In the genomic region with DNA sequence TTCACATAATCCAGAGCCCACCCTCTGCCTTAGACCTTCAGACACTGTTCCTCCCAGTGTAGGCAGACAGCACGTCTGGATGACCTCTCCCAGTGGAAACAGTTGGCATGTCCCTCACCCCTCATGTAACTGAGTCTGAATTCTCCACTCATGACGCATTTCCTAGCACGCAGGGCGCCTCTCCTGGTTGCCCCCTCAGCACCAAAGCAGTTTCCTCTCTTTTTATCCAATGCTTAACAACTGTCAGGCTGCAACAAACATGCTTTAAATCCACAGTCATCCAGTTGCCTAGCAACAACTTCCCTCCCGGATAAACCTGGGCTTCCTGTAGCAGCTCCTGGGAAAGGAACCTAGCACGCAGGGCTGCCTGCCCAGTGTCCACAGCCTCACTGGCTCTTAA, we compare ENCODE assay signal across 8 mouse cellular contexts. TPM values are rescaled to one million over a fixed set of nuclear protein-coding genes. Genes with fewer than 3 reads are reported as not detected.
DNase-seq lines count a peak whose midpoint lies in the region; ATAC-seq and TF ChIP-seq lines count a peak whose summit lies in the region.

No protein-coding gene starts in this region.

- TF ChIP-seq CTCF in embryonic fibroblast, embryonic 13.5 days (IDR thresholded peaks at IDR 0.05; ENCODE audit: borderline replicate concordance, insufficient read depth, low read length), result no peak

- no peak overlapping the region for H3K27ac ChIP-seq in hindbrain, embryonic 15.5 days (replicated peaks)
- no peak overlapping the region for H3K27ac ChIP-seq in hindbrain, embryonic 10.5 days
- H3K27ac ChIP-seq in embryonic fibroblast, embryonic 13.5 days (ENCODE audit: insufficient read depth, low read length), result peak overlapping the region; percentile 47
- H3K27ac ChIP-seq in midbrain, embryonic 13.5 days, result no peak overlapping the region

- ATAC-seq in hindbrain, embryonic 15.5 days (ENCODE audit: low FRiP score, low read depth), result peak; percentile 79
- ATAC-seq in midbrain, embryonic 13.5 days, result peak; percentile 71

- H3K4me1 ChIP-seq in hindbrain, embryonic 15.5 days (replicated peaks), result peaks cover 19% of the 10 kb centered on the region
- H3K4me1 ChIP-seq in hindbrain, embryonic 10.5 days (replicated peaks), result peaks cover 26% of the 10 kb centered on the region
- H3K4me1 ChIP-seq in embryonic fibroblast, embryonic 13.5 days (ENCODE audit: control insufficient read depth, insufficient read depth, low read length), result peaks cover 5% of the 10 kb centered on the region; the same call in 1 of the 2 replicates
- peaks cover 5% of the 10 kb centered on the region for H3K4me1 ChIP-seq in midbrain, embryonic 13.5 days (replicated peaks)

- no peak overlapping the region for H3K4me3 ChIP-seq in hindbrain, embryonic 15.5 days
- H3K4me3 ChIP-seq in hindbrain, embryonic 10.5 days, result no peak overlapping the region
- H3K4me3 ChIP-seq in embryonic fibroblast, embryonic 13.5 days (ENCODE audit: insufficient read depth, low read length), result no peak overlapping the region
- H3K4me3 ChIP-seq in midbrain, embryonic 13.5 days (replicated peaks), result no peak overlapping the region

- intact Hi-C loops in heart, postnatal 14 days (cut with DNase I), result loop anchor here (2.0 kb wide), 1 partner anchor 27 kb away; no protein-coding TSS in a partner anchor
- intact Hi-C loops in left cerebral cortex, postnatal 14 days (cut with DNase I), result no loop called here

- no peak overlapping the region for H3K4me2 ChIP-seq in hindbrain, embryonic 15.5 days
- no peak overlapping the region for H3K4me2 ChIP-seq in midbrain, embryonic 13.5 days (replicated peaks)

- no peaks in the 10 kb centered on the region for H3K36me3 ChIP-seq in hindbrain, embryonic 15.5 days
- H3K36me3 ChIP-seq in hindbrain, embryonic 10.5 days, result no peaks in the 10 kb centered on the region
- H3K36me3 ChIP-seq in midbrain, embryonic 13.5 days, result no peaks in the 10 kb centered on the region

- no peak for TF ChIP-seq POLR2A in embryonic fibroblast, embryonic 13.5 days (IDR thresholded peaks at IDR 0.05; ENCODE audit: low read depth, low read length)

- 0 out of 2 replicates have a peak, but pooled peaks cover 10% of the 10 kb centered on the region for H3K27me3 ChIP-seq in hindbrain, embryonic 15.5 days
- H3K27me3 ChIP-seq in hindbrain, embryonic 10.5 days (ENCODE audit: insufficient read depth, poor library complexity, severe bottlenecking), result peaks cover 17% of the 10 kb centered on the region
- peaks cover 54% of the 10 kb centered on the region for H3K27me3 ChIP-seq in midbrain, embryonic 13.5 days

- H3K9ac ChIP-seq in hindbrain, embryonic 15.5 days, result no peak overlapping the region
- no peak overlapping the region for H3K9ac ChIP-seq in midbrain, embryonic 13.5 days (replicated peaks)

- WGBS in hindbrain, embryonic 15.5 days, result 18% methylated on average over 6 of the region's 6 CpGs
- 32% methylated on average over 6 of the region's 6 CpGs for WGBS in hindbrain, embryonic 10.5 days
- 12% methylated on average over 6 of the region's 6 CpGs for WGBS in midbrain, embryonic 13.5 days

- no peak for DNase-seq in hindbrain, embryonic 10.5 days (ENCODE audit: low spot score)
- DNase-seq in heart, postnatal 14 days, result peak; percentile 30 to 39
- peak; percentile 47 to 80 for DNase-seq in left cerebral cortex, postnatal 14 days (ENCODE audit: low spot score in 2 of 2)
- DNase-seq in cerebellum, adult 18-20 months, result no peak
- no peak for DNase-seq in thymus, postnatal 14 days

- no peaks in the 10 kb centered on the region for H3K9me3 ChIP-seq in hindbrain, embryonic 15.5 days
- H3K9me3 ChIP-seq in hindbrain, embryonic 10.5 days, result no peaks in the 10 kb centered on the region
- H3K9me3 ChIP-seq in midbrain, embryonic 13.5 days, result no peaks in the 10 kb centered on the region

RNA-seq across cellular contexts. Expression of gene Abca4, which starts 33.9 kb away (rescaled TPM):
- polyA plus RNA-seq in hindbrain, embryonic 15.5 days (2015; fragmentation: Nextera tagmentation; extraction: Ambion mirVana), result 2.5 and 3.3 TPM in 2 replicates
- polyA plus RNA-seq in hindbrain, embryonic 10.5 days (2016; fragmentation: Nextera tagmentation; extraction: Ambion mirVana), result 2.1 and 2.3 TPM in 2 replicates
- 0.68 and 0.80 TPM in 2 replicates for polyA plus RNA-seq in embryonic fibroblast, embryonic 13.5 days (2011; ENCODE audit: insufficient read length, low read depth, missing spikeins)
- total RNA-seq in heart, postnatal 14 days (2021), result 1 to 10 TPM; 4.2 to 4.3 TPM
- total RNA-seq in left cerebral cortex, postnatal 14 days (2021), result 1 to 10 TPM; 2.9 to 3.2 TPM
- polyA plus RNA-seq in midbrain, embryonic 13.5 days (2015; fragmentation: Nextera tagmentation; extraction: Ambion mirVana), result 0.49 and 1.3 TPM in 2 replicates

Comparison
In these comparisons a context has a peak if more than half of its experiments do, and no peak if none do; other contexts are left out.
1. DNase-seq: peak in heart, postnatal 14 days (2 of 2) and left cerebral cortex, postnatal 14 days (2 of 2); none in hindbrain, embryonic 10.5 days (single experiment), cerebellum, adult 18-20 months (0 of 2) and thymus, postnatal 14 days (single experiment).